Mouse (Mus musculus) kidney, adult 11 months (tissue): Measurements from ENCODE around the gene Ubap1l.
"Not testable (repeated sequence)": the region's sequence is repeated elsewhere in the genome, so short reads cannot be mapped to it uniquely, and the experiment has no call there.

ENCODE experiments used
- DNase-seq: peaks from one replicate; pipeline ENCODE4 v3.0.0; 2022

The Ubap1l gene

GRCm38 (mm10) chr9:65360641-65361448, at the start of gene Ubap1l:
Ubap1l (plus strand) TSS chr9:65361041.
- peak; percentile 32 for DNase-seq

GRCm38 (mm10) chr9:65312669-65313357, 48.0 kb upstream of the Ubap1l start:
- DNase-seq: no peak

GRCm38 (mm10) chr9:65313846-65314245, 47.0 kb upstream of the Ubap1l start:
- DNase-seq: no peak

- no peak for DNase-seq
These were observed 38.5 kb upstream of the Ubap1l start for GRCm38 (mm10) chr9:65322255-65322900.

- DNase-seq: no peak
These were observed 34.9 kb upstream of the Ubap1l start for GRCm38 (mm10) chr9:65325971-65326370.

GRCm38 (mm10) chr9:65327371-65327770, 33.5 kb upstream of the Ubap1l start:
- DNase-seq: no peak

- DNase-seq: no peak
These were observed 26.9 kb upstream of the Ubap1l start for GRCm38 (mm10) chr9:65333958-65334357.

GRCm38 (mm10) chr9:65339146-65339545, 21.7 kb upstream of the Ubap1l start:
- DNase-seq: no peak

GRCm38 (mm10) chr9:65340414-65340813, 20.4 kb upstream of the Ubap1l start:
- no peak for DNase-seq

- not testable (repeated sequence) for DNase-seq
These were observed 15.4 kb upstream of the Ubap1l start for GRCm38 (mm10) chr9:65345439-65345838.

GRCm38 (mm10) chr9:65345854-65346475, 14.9 kb upstream of the Ubap1l start, which contains the start of gene Pdcd7:
Pdcd7 (plus strand) TSS chr9:65346104.
- DNase-seq: peak; percentile 95

- peak; percentile 22 for DNase-seq
These were observed 14.2 kb upstream of the Ubap1l start for GRCm38 (mm10) chr9:65346476-65347111.

GRCm38 (mm10) chr9:65347112-65347850, 13.6 kb upstream of the Ubap1l start:
- DNase-seq: no peak

- DNase-seq: no peak
These were observed 7.6 kb upstream of the Ubap1l start for GRCm38 (mm10) chr9:65353251-65353650.

GRCm38 (mm10) chr9:65356561-65356960, 4.3 kb upstream of the Ubap1l start:
- DNase-seq: no peak

GRCm38 (mm10) chr9:65356971-65357370, 3.9 kb upstream of the Ubap1l start:
- DNase-seq: no peak

- no peak for DNase-seq
These were observed 1.8 kb upstream of the Ubap1l start for GRCm38 (mm10) chr9:65358956-65359480.

GRCm38 (mm10) chr9:65363684-65364083, 2.8 kb downstream of the Ubap1l start:
- no peak for DNase-seq

GRCm38 (mm10) chr9:65365721-65366120, 4.9 kb downstream of the Ubap1l start:
- DNase-seq: no peak

- DNase-seq: no peak
These were observed 10.9 kb downstream of the Ubap1l start for GRCm38 (mm10) chr9:65371756-65372155.

GRCm38 (mm10) chr9:65372449-65372848, 11.6 kb downstream of the Ubap1l start:
- DNase-seq: no peak
